Mouse (Mus musculus) heart, postnatal 0 days (tissue): ENCODE results near the gene Pms1. TPM values are rescaled to one million over a fixed set of nuclear protein-coding genes. Genes with fewer than 3 reads are reported as not detected.
"Not testable (repeated sequence)": the region's sequence is repeated elsewhere in the genome, so short reads cannot be mapped to it uniquely, and the experiment has no call there.

ENCODE experiments used
- ATAC-seq: fragments of 200-750 bp; cut with Nextera tagmentation; 2 replicates; pipeline ENCODE4 v1.8.0; 2017; ENCODE audit warnings: low read depth, moderate number of reproducible peaks, moderate library complexity; ENCODE audit not compliant: insufficient read depth
- DNase-seq: peaks from one replicate; pipeline ENCODE4 v3.0.0-alpha.2; 2016; ENCODE audit warnings: low spot score
- H3K27ac ChIP-seq: fragments of 300-500 bp; sonication (generic); 2 replicates; pipeline ENCODE4 v1.5.1; 2014; ENCODE audit warnings: low read depth, mild to moderate bottlenecking
- H3K27me3 ChIP-seq: fragments of 300-500 bp; sonication (generic); 2 replicates; pipeline ENCODE4 v1.6.1; 2014; ENCODE audit warnings: low read length, mixed read lengths; ENCODE audit not compliant: control insufficient read depth, insufficient read depth
- H3K36me3 ChIP-seq: fragments of 300-500 bp; sonication (generic); replicated peaks from 2 replicates; pipeline ENCODE4 v1.6.1; 2014; ENCODE audit warnings: low read length, mixed read lengths; ENCODE audit not compliant: control insufficient read depth, insufficient read depth
- H3K4me1 ChIP-seq: fragments of 300-500 bp; sonication (generic); 2 replicates; pipeline ENCODE4 v1.6.1; 2014; ENCODE audit warnings: antibody characterized with exemption; ENCODE audit not compliant: control insufficient read depth, insufficient read depth
- H3K4me2 ChIP-seq: fragments of 300-500 bp; sonication (generic); 2 replicates; pipeline ENCODE4 v1.6.1; 2014; ENCODE audit warnings: low read depth, mild to moderate bottlenecking, low read length, moderate library complexity
- H3K4me3 ChIP-seq: fragments of 300-500 bp; sonication (generic); 2 replicates; pipeline ENCODE4 v1.5.1; 2014; ENCODE audit warnings: low read depth, low read length
- H3K9ac ChIP-seq: fragments of 300-500 bp; sonication (generic); replicated peaks from 2 replicates; pipeline ENCODE4 v1.6.1; 2014; ENCODE audit warnings: low read depth, low read length, mixed read lengths
- H3K9me3 ChIP-seq: fragments of 300-500 bp; sonication (generic); replicated peaks from 2 replicates; pipeline ENCODE4 v1.6.1; 2016; ENCODE audit warnings: low read length; ENCODE audit not compliant: control insufficient read depth
- CTCF ChIP-seq: IDR thresholded peaks from 2 replicates; pipeline ENCODE4 v1.5.1; 2016; ENCODE audit warnings: antibody characterized with exemption, control low read depth, low read depth
- EP300 ChIP-seq: IDR thresholded peaks from 2 replicates; pipeline ENCODE4 v1.6.1; 2016; ENCODE audit warnings: antibody characterized with exemption, low read depth
- WGBS: fragments of 180-500 bp; shearing (Covaris S2); extraction: QIAGEN DNeasy Blood & Tissue Kit; methylation state at CpG from one replicate; pipeline ENCODE4 v1.1.7; 2014; 5-methylcytosine and 5-hydroxymethylcytosine counted together
- polyA plus RNA-seq: library from polyadenylated mRNA; unstranded; fragments of >200 nt; fragmentation: Nextera tagmentation; extraction: Ambion mirVana; gene quantifications from 2 replicates; pipeline ENCODE4 v1.2.1, GENCODE M21; 2015
- total RNA-seq: library from RNA; depleted of rRNA; stranded (reverse); fragments of >200 nt; gene quantifications from 2 replicates; pipeline ENCODE4 v1.2.3, GENCODE M21; 2014; ENCODE audit warnings: low replicate concordance; rRNA removed

Gene Pms1
- 1.4 and 3.9 TPM in 2 replicates for total RNA-seq
- polyA plus RNA-seq = 4.7 and 5.2 TPM in 2 replicates

DNA sequence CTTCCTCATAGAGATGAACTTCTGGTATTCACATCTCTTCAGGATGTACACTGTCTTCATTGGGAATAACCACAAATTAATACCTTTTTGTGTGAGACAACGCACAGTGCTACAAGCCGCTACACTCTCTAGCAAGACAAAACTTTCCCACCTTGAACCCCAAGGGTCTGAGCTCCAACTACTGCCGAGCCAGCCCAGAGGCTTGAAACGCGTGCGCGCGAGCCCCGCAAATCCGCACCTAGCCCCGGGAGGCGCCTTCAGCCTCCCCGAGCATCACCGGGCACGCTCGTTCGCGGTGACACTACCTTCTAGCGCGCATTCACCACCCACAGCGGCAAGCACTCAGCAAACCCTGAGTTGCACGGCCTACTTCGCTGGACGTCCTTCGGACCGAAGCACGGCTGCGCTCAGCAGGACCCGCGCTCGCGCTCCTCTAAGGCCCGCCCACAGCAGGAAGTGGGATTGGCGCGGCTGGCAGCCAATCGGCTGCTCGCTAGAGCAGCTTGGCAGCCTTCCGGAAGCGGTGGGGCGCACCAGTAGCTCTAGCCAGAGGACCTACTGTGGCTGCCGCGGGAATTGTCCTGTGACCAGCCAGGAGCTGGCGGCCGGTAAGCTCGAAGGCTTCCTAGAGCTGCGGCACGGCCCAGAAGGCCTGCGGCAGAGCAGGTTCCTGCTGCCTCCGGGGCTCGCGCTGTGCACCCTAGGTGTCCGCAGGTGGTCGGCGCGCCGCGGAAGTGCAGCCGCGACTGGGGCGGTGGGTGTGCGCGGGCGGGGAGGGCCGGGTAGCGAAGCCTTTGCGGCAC, at the start of gene Pms1, which contains the start of the genes Ormdl1 and Gm28778:
Pms1 (minus strand) TSS at position 438 of the 803 bp plus-strand sequence.
Ormdl1 (plus strand) TSS at position 515 of the 803 bp plus-strand sequence.
Gm28778 (plus strand) TSS at position 531 of the 803 bp plus-strand sequence.
- Histone ChIP-seq H3K27ac (peak within 1 kb of the TSS; percentile 84), H3K4me3 (peak within 1 kb of the TSS; percentile 86), H3K9me3 (no peaks in the 10 kb centered on the region), H3K4me2 (peak within 1 kb of the TSS; percentile 87), H3K9ac (peak within 1 kb of the TSS; percentile 78), H3K36me3 (no peaks in the 10 kb centered on the region), H3K27me3 (no peaks in the 10 kb centered on the region), H3K4me1 (no peaks in the 10 kb centered on the region)
- TF ChIP-seq EP300 = no peak
- no peak for TF ChIP-seq CTCF
- ATAC-seq = peak; percentile 100
- DNase-seq = peak; percentile 96
- WGBS = under 1% methylated on average over 65 of the region's 66 CpGs

DNA sequence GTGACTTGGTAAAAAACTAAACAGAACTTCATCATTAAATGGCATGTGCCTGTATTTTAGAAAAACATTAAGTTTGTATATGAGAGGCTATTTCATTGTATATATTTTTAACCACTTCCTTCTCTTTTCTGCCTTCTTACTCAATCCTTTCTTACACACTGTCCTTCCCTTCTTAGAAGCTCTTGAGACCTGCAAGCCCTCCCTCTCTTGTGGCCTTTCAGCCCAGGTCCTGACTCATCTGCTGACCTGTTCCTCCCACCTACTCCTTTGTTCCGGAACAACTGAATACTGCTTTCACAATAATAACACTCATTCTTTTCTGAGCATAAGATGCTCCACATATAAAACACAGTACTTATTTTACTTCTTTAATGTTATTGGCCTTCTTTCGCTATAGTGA, 44.3 kb upstream of the Pms1 start:
- H3K4me1 ChIP-seq = no peaks in the 10 kb centered on the region
- no peak overlapping the region for H3K9ac ChIP-seq
- WGBS = 92% methylated on average over 2 of the region's 2 CpGs
- no peaks in the 10 kb centered on the region; the same call in 1 of the 2 replicates for H3K9me3 ChIP-seq
- ATAC-seq = no peak
- H3K36me3 ChIP-seq = peaks cover 34% of the 10 kb centered on the region
- H3K27ac ChIP-seq = no peak overlapping the region
- TF ChIP-seq CTCF (no peak), EP300 (no peak)
- no peak for DNase-seq
- H3K4me2 ChIP-seq = no peak overlapping the region
- no peaks in the 10 kb centered on the region for H3K27me3 ChIP-seq
- no peak overlapping the region for H3K4me3 ChIP-seq

DNA sequence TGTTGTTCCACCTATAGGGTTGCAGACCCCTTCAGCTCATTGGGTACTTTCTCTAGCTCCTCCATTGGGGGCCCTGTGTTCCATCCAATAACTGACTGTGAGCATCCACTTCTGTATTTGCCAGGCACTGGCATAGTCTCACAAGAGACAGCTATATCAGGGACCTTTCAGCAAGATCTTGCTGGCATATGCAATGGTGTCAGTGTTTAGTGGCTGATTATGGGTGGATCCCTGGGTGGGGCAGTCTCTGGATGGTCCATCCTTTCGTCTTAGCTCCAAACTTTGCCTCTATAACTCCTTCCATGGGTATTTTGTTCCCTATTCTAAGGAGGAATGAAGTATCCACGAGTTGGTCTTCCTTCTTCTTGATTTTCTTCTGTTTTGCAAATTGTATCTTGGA, 40.6 kb upstream of the Pms1 start:
- 55% methylated on average over 2 of the region's 2 CpGs for WGBS
- H3K9me3 ChIP-seq, H3K27ac ChIP-seq, H3K9ac ChIP-seq, H3K4me3 ChIP-seq, ATAC-seq, H3K4me2 ChIP-seq, DNase-seq, H3K27me3 ChIP-seq, H3K4me1 ChIP-seq: not testable (repeated sequence)
- H3K36me3 ChIP-seq = peaks cover 10% of the 10 kb centered on the region; the same call in 1 of the 2 replicates

DNA sequence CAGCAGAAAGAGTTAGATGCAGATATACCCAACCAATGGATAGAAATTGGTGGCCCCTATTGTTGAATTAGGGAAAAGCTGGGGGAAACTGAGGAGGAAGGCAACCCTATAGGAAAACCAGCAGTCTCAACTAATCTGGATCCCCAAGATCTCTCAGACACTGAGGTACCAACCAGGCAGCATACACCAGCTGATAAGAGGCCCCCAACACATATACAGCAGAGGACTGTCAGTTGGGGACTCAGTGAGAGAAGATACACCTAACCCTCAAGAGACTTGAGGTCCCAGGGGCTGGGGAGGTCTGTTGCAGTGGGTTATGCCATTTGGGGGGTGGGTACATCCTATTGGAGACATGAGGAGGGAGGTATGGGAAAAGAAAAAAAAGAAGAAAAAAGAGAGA, 38.6 kb upstream of the Pms1 start:
- no peaks in the 10 kb centered on the region for H3K9me3 ChIP-seq
- no peaks in the 10 kb centered on the region for H3K27me3 ChIP-seq
- DNase-seq (no peak), ATAC-seq (no peak)
- TF ChIP-seq CTCF = no peak
- TF ChIP-seq EP300 = no peak
- no peak overlapping the region for H3K4me2 ChIP-seq
- H3K27ac ChIP-seq = no peak overlapping the region
- H3K9ac ChIP-seq = no peak overlapping the region
- H3K4me3 ChIP-seq = no peak overlapping the region
- H3K36me3 ChIP-seq = no peaks in the 10 kb centered on the region
- H3K4me1 ChIP-seq = no peaks in the 10 kb centered on the region

DNA sequence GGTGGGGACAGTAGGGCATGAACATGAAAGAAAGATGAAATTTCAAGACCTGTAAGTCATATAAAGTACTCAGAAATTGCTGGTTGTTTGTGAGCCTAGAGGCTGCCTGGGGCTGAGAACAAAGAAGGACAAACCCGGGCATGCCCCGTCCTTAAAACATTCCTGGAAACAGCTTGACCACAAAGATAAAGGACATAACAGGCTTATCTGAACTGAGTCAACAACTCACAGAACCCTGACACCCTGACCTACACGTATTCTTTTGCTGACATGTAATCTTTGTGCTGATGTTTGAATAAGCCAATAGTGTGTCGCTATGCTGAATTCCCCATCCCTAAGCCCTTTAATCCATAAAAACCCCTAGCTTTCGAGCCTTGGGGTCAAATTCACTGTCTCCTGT, 36.7 kb upstream of the Pms1 start:
- H3K27me3 ChIP-seq, H3K36me3 ChIP-seq, H3K9ac ChIP-seq, H3K4me3 ChIP-seq, H3K4me1 ChIP-seq, ATAC-seq, H3K4me2 ChIP-seq, H3K27ac ChIP-seq, DNase-seq, H3K9me3 ChIP-seq: not testable (repeated sequence)
- 36% methylated on average over 5 of the region's 5 CpGs for WGBS
